Mouse (Mus musculus) heart, adult 9 months (tissue): Measurements from ENCODE around the gene Clic3.
"Not testable (repeated sequence)": the region's sequence is repeated elsewhere in the genome, so short reads cannot be mapped to it uniquely, and the experiment has no call there.

Experiments used
- DNase-seq, 2 experiments: peaks; one replicate each; pipeline ENCODE4 v3.0.0; 2022; ENCODE audit warnings: low spot score in 2 of 2

Clic3 gene

DNA sequence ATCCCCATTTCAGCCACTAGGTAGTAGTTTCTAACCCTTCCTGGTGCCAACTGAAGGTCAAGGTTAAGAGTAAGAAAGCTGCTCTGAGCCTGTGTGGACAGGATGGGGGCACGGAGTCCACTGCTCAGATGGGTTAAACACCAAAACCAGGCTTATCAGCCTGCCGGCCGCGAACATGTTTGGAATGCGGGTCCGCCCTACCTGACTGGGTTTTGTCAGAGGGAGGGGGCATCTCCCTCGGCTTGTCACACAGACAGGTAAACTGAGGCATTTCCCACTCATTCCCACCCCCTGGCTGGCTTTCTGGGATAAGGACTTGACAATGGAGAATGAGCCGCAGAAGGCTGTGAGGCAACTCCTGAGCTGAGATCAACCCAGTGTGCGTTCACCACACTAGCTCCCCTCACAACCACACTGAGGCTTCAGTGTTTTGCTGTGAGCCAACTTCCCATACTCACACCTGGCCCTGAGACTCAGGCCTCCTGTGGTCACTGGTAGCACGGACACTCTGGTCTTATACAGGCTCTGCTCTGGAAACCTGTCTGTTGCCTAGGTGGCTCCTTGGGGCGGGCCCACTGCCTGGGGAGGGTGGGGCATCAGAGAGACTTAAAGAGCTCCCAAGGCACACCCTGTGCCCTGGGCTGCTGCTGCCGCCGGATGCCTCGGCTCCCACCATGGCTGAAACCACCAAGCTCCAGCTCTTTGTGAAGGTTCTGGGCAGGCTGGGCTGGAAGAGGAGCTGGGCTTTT is at the start of gene Clic3:
Gene Clic3 (plus strand): TSS at position 634 of the 749 bp plus-strand sequence.
- DNase-seq = no peak

DNA sequence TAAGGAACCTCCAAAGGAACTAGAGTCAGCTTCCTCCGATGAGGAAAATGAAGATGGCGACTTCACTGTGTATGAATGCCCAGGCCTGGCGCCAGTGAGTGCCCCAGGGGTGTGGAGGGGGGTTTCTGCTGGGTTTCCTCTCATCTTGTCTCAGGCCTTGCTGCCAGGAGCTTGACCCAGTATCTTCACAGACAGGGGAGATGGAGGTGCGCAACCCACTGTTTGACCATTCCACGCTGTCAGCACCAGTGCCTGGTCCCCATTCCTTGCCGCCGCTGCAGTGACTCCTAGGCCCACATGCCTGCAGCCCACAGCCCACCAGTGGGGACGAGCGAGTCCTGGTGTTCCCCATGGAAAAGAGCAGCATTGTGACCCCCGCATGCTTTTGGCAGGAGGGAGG is 47.7 kb upstream of the Clic3 start:
- DNase-seq = no peak

DNA sequence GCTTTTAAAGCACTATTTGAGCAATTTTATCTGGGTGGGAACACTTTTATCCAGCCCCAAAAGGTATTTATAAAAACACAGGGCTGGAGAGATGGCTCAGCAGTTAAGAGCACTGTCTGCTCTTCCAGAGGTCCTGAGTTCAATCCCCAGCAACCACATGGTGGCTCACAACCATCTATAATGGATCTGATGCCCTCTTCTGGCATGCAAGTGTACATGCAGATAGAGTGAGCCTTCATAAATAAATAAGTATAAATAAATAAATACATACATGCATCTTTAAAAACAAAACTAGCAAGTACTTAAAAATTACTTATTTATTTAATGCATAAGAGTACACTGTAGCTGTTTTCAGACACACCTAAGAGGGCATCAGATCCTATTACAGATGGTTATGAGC is 43.2 kb upstream of the Clic3 start:
- DNase-seq = not testable (repeated sequence)

DNA sequence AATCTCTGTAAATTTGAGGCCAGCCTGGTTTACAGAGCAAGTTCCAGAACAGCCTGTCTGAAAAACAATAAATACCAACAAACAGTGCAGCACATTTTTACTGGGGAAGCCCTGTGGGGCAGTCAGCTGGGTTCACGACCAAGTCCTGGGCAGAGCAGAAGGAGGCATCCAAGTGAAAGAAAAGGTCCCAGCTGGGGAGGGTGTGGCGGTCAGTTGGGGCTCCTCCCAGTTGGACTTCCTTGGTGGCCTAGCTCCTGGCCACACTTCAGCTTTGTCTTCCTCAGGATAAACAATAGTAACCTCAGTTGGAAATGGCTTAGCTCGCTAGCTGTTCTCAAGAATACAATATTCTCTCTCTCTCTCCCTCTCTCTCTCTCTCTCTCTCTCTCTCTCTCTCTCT is 39.2 kb upstream of the Clic3 start:
- DNase-seq = peak in 1 of 2 experiments; percentile 31

DNA sequence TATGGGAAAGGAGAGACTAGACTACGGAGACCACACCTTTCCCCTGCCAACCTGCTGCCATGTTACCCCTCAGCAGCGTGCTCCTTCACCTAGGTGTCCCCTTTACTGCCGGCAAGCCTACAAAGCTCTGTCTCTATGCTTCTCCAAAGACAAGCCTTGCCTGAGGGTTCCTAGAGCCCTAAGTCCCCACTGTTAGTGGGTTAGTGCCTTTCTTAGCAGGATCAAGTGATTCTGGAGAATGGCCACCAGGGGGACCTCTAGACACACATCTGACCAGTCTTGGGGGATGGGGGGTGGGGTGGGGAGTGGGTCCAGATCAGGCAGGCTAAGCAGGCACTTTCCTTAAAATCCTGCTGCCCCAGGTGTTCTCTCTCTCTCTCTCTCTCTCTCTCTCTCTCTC is 34.7 kb upstream of the Clic3 start:
- no peak for DNase-seq

DNA sequence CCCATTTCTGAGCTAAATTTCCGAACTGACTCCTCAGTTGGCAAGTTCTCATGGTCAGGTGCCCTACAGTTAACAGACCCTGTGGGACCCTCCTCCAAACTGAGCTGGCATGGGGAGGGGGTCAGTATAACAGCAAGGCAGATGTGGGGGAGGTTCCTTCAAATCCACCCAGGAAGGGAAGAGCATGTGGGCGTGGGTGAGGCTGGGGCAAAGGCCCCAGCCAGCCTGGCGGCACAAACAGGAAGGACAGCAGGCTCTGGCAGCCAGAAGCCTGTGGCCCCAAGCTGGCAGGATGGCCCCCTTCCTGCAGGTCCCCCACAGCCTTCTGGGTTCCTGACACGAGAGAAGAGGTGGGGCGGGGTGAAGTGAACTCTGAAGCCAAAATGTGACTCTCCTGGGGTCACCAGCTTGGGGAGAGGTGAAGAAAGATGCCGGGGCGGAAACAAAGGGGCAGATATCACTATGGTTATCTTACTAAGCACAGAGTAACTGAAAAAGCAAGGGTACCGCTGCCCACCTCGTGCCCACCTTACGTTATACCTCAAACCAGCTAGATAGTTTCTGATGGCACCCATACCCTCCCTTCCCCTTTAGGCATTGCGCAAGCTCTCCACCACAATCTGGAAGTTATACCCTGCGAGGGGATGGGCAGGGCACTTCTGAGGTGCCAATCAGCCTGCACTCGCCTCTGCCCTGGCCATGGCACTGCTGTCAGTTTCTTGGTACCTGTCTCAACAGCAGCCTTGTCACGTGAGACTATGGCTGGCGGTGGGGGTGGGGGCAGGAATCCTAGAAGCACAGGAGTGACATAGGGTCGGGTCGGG is 33.8 kb upstream of the Clic3 start, which contains the start of gene Fut7:
Gene Fut7 (plus strand): TSS at position 681 of the 824 bp plus-strand sequence.
- peak in 1 of 2 experiments; percentile 27 for DNase-seq

DNA sequence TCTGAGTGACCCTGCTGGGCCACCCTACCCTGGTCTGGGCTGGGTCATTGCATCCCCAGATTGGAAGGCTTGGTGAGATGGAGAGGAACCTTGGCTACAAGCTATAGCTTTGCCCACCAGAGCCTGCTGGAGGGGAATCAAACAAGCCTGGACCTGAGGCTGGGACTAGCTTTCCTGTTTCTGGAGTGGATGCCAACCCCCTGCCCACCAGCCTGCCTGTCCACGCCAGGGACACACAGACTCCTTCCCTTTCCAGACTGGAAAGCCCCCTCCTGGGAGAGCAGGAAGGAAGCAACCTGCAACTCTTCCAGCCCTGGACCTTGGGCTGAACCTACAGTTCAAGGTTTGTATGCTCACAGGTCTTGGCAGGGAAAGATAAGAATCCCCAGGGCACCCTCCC is 33.0 kb upstream of the Clic3 start:
- DNase-seq = no peak

DNA sequence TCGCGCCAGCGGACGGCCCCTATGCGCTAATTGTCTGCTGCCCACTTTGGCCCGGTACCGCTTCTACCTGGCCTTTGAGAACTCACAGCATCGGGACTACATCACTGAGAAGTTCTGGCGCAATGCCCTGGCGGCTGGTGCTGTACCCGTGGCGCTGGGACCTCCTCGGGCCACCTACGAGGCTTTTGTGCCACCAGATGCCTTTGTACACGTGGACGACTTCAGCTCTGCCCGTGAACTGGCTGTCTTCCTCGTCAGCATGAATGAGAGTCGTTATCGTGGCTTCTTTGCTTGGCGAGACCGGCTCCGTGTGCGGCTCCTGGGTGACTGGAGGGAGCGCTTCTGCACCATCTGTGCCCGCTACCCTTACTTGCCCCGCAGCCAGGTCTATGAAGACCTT is 31.2 kb upstream of the Clic3 start:
- no peak for DNase-seq

DNA sequence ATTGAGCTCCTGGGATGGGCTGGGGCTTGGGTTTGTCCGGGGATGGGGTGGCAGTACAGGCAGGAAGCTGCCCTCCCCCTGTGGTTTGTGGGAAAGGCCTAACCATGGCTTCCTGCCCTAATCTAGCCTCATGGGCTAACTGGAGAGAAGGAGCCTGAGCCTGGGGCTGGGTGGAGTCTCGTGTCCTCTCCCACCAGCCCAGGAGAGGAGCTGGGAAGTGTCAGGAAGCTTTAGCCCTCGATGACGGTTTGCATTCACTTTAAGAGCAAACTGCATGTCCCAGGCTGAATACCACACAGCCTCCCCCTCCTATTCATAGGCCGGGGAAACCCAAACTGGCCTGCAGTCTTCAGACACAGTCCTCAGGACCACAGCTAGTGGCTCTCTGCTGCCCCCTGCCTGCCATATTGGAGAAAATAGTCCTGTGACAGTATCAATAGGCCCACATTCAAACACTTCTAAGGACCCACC is 29.9 kb upstream of the Clic3 start:
- peak; percentile 29 to 69 for DNase-seq

DNA sequence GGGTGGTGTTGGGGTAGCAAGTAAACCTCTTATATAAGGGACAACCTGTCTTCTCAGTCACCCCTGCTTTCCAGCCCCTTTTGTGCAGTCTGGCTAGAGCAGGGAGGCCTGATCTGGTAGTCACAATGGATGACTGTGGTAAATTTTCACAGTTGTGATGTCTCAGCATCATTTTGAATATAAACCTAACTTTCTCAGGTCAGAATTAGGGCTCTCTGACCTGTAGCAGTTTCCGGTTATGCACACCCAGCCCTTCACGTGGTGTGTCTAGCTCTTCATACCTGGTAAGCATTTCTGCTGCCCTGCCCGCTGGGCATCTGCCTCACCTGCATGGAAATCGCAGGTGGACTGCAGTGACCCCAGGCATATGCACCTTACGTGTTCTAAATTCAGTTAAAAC is 29.4 kb upstream of the Clic3 start:
- DNase-seq = no peak

DNA sequence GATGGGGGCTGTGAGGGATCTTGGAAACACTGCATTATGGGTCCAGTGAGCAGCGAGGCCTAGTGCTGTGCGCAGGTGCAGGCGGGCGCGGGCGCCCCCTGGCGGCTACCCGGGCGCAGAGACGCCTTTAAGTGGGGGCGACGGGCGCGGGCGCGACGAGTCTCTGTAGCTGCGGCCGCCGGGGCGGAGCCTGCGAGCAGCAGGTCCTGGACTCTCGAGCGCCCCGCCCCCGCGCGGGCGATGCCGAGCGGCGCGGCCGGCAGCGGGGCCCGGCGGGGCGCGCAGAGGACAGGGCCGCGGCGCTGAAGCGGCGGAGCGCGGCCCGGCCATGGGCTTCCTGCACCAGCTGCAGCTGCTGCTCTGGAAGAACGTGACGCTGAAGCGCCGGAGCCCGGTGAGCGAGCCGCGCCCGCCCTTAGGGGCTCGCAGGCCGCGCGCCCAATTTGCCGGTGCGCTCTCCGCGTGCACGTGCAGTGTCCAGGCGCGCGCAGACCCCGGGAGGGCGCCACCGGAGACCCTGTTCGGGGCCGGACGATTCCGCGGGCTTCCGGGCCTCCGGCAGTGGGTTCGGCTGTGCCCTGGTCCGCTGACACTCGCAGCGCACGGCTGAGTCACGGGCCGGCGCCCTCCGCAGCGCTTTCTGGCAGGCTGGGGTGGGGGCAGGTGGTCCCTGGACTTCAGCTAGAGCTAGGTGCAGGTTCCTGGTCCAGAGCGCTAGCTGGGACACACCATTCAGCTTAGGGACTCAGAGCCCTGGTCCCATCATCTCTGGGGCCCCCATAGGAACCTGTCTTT is 28.0 kb upstream of the Clic3 start, which contains the start of gene Abca2:
Gene Abca2 (plus strand): TSS at position 262 of the 795 bp plus-strand sequence.
- DNase-seq = peak; percentile 89 to 93

DNA sequence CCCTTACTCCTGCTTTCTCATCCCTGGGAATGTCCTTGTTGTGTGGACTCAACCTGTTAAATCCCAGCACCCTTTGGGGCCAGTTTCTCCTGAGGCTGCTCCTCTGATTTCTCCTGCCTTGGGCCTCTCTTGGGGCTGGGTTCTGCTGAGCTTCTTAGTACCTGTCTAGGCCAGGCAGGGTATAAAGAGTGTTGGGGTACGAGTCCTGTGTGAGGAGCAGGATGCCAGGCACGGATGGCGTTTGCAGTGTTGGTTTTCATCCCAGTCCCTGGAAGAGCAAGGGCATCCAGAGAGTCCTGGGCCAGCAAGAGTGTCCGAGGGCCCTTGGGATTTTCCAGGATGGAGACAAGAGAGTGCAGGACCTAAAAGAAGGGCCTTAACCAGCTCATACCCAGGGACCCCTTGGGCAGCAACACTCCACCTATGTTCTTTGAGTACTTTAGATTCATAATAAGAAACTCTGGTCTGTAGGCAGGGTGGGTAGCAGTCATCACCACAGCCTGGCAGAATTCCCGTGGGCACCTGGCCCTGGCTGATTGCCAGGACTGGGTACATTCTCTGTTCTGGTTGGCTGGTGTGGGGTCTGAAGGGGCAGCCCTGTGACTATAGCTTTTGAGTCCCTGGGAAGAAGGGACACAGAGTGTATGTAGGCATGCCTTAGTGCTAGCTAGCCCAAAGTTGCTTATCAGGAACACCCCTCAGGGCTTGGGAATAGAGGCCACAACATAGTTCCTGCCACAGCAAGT is 27.0 kb upstream of the Clic3 start:
- DNase-seq = no peak

DNA sequence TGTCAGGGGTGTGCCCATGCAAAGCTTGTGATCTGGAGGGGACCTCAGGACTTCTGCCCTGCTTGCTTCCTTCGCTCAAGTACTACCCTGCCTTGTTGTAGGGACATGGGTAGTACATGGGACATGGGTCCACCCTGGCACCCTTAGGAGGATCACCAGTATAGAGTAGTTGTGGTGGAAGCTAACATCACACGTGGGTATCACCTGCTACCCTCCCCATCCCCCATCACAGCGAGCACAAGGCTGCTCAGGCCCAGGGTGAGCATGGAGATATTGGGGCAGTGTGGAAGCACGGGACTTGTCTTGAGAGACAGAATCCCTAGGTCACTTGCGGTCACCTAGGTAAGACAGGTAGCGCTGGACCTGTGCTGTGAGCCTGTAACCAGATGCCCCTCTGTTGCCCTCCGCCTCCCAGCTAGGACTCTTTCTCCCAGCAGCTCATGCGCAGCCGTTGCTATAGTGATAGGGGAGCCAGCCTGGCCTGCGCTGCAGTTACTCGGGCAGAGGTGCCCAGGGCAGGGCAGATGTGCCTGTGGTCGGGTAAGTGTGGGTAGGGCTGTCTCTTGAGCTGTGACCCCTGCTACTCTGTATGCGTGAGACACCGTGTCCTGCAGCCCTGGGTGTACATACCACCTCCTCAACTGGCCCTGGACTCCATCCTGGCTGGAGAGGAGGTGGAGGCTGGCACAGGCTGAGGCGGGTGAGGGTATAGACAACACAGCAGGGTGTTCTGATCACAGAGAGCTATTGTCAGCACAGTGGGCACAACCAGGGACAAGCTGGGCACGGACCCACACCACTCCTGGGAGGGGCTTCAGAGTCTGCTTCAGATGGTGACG is 26.0 kb upstream of the Clic3 start:
- DNase-seq = no peak

DNA sequence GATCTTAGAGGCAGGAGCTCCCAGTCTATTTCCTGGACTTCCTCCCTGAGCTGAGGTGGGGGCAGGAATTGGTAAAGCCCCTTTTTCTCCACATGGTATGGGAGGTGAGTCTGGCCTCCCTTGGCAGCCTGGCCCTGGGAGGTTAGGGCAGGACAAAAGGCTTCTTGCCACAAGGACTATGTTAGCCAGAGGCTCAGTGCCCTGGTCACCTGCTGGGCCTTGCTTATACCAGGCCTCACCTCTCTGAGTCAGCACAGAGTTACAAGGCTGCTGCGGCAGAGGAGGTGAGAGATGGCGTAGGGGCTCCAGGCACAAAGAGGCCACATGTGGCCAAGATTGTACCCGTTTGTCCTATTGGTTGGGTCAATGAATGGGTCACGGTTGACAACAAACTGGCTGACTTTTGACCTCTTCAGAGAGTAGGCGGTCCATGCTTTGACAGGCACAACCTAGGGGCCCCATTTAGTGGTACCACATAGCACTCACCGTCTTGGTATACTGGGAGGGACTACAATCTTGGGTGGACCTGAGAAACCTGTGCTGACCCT is 25.3 kb upstream of the Clic3 start:
- DNase-seq = no peak

DNA sequence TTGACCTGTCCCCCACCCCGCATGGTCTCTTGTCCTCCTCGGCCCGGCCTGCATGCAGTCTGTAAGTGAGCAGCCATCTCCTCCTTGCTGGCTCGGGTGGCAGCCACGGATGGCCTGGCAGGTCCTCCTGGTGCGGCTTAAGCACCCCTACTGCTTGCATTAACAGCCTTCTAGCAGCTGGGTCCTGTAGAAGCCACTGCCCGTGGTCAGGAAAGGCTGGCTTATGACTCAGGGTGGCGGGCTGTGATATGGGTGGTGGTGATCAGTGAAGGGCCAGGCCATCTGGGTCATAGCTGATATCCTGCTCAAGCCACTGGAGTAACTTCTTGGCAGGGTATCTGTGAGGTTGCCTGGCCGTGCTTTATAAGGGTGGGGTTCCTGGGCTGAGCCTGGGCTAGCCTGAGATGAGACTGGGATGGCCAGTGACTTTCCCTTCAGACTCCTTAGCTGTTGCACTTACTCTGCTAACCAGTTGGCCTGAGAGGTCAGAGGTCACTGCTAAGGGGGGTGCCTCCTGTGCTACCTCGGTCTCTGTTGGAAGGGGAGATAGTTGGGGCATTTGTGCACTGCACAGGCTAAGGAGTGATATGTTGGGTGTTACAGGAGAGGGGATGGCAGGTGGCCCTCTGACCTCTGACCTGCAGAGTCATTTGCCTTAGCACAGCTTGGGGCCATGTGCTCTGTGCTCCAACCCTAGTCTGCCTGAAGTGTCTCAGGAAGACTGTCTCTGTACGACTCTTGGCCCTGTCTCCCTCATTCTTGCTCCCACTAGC is 24.1 kb upstream of the Clic3 start:
- DNase-seq = no peak

DNA sequence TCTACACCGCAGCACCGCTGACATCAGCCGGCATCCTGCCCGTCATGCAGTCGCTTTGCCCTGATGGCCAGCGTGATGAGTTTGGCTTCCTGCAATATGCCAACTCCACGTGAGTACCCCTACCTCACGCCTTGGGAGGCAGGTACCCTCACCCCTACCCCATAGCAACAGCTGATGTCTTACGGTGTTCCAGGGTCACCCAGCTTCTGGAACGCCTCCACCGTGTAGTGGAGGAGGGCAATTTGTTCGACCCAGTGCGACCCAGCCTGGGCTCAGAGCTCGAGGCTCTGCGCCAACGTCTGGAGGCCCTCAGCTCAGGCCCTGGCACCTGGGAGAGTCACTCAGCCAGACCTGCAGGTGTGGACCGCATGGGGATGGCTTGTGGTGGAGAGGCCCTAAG is 23.5 kb upstream of the Clic3 start:
- DNase-seq = no peak

DNA sequence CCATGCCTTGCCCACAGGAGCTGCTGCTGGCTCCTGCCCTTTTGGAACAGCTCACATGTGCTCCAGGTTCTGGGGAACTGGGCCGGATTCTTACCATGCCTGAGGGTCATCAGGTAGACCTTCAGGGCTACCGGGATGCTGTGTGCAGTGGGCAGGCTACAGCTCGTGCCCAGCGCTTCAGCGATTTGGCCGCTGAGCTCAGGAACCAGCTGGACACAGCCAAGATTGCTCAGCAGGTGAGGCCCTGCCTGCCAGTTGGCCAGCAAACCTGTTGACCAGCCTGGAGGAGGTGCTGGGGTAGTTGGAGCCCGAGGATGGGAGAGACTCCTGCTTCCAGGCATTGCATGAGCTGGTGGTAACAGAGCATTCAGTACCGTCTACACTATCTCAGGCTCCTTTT is 22.3 kb upstream of the Clic3 start:
- no peak for DNase-seq

DNA sequence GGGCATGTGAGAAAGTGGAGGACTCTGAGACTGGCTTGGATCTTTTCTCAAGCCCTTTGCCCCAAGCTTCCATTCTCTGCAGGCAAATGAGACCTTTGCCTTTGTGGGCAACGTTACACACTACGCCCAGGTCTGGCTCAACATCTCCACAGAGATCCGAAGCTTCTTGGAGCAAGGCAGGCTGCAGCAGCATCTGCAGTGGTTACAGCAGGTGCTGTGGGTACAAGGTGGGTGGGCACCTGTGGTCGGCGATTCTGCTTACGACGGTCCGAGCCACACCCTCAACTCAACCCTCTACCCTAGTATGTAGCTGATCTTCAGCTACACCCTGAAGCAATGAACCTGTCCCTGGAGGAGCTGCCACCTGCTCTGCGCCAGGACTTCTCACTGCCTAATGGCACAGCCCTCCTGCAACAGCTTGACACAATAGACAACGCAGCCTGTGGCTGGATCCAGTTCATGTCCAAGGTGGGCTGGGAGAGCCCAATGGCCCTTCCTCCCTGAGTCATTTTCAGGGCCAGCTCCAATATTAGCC is 20.3 kb upstream of the Clic3 start:
- DNase-seq = no peak

DNA sequence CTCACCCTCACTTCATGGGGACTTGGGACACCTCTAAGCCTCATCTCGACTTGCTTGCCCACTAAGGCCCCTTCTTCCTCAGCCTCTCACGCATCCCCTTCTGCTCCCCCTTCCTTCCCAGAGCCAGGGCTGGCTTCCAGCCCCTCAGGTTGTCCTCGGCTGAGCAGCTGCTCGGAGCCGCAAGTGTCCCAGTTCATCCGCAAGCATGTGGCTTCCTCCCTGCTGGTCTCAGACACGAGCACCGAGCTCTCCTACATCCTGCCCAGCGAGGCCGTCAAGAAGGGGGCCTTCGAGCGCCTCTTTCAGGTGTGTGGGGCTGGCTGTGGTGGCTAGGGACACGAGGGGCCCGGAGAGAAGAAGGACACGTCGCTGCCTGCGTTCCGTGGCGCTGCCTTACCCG is 15.6 kb upstream of the Clic3 start:
- DNase-seq = no peak
